Mouse (Mus musculus) liver, adult 2 months (tissue): ENCODE results near the gene Notch4. TPM values are rescaled to one million over a fixed set of nuclear protein-coding genes. Genes with fewer than 3 reads are reported as not detected.

Experiments
- DNase-seq: peaks from one replicate; pipeline ENCODE4 v3.0.0-alpha.2; 2011; ENCODE audit warnings: low read depth, low spot score; ENCODE audit errors: extremely low read depth
- H3K27ac ChIP-seq: fragments of 200-500 bp; replicated peaks from 2 replicates; pipeline ENCODE4 v1.5.1; 2012; ENCODE audit warnings: low read depth, mild to moderate bottlenecking, control low read depth, inconsistent platforms, low read length; ENCODE audit not compliant: insufficient read depth
- H3K27me3 ChIP-seq: fragments of 200-500 bp; 2 replicates; pipeline ENCODE4 v1.6.1; 2012; ENCODE audit warnings: mild to moderate bottlenecking, moderate library complexity, low read length, inconsistent platforms; ENCODE audit not compliant: control insufficient read depth, insufficient read depth
- H3K36me3 ChIP-seq: fragments of 200-500 bp; 2 replicates; pipeline ENCODE4 v1.6.1; 2012; ENCODE audit warnings: low read length, inconsistent platforms; ENCODE audit not compliant: control insufficient read depth, insufficient read depth
- H3K4me1 ChIP-seq: fragments of 200-500 bp; 2 replicates; pipeline ENCODE4 v1.6.1; 2011; ENCODE audit warnings: low read length; ENCODE audit not compliant: control insufficient read depth, insufficient read depth
- H3K4me3 ChIP-seq: fragments of 200-500 bp; 2 replicates; pipeline ENCODE4 v1.5.1; 2011; ENCODE audit warnings: low read depth, mild to moderate bottlenecking, control low read depth, low read length, moderate library complexity; ENCODE audit not compliant: insufficient read depth
- H3K79me2 ChIP-seq: fragments of 200-500 bp; 2 replicates; pipeline ENCODE4 v1.6.1; 2012; ENCODE audit warnings: inconsistent platforms, mild to moderate bottlenecking, low read length, moderate library complexity; ENCODE audit not compliant: control insufficient read depth, insufficient read depth
- H3K9ac ChIP-seq: fragments of 200-500 bp; 2 replicates; pipeline ENCODE4 v1.6.1; 2012; ENCODE audit warnings: low read depth, mild to moderate bottlenecking, control low read depth, inconsistent platforms, low read length
- CTCF ChIP-seq: fragments of 200-500 bp; IDR thresholded peaks from 2 replicates; pipeline ENCODE4 v1.5.1; 2011; ENCODE audit warnings: low read depth, low read length, control low read depth
- POLR2A ChIP-seq: fragments of 200-500 bp; IDR thresholded peaks from 2 replicates; pipeline ENCODE4 v1.6.1; 2011; ENCODE audit warnings: low read length, control low read depth; ENCODE audit not compliant: insufficient read depth; ENCODE audit errors: extremely low read depth
- WGBS: fragments of 180-500 bp; shearing (Covaris S2); methylation state at CpG from one replicate; pipeline ENCODE4 v1.1.7; 2018; 5-methylcytosine and 5-hydroxymethylcytosine counted together
- polyA plus RNA-seq: library from polyadenylated mRNA; depleted of rRNA; stranded (reverse); fragments of >200 nt; gene quantifications from 2 replicates; pipeline ENCODE4 v1.2.3, GENCODE M21; 2012
- total RNA-seq: library from RNA; depleted of rRNA; stranded (reverse); fragments of >200 nt; gene quantifications from 2 replicates; pipeline ENCODE4 v1.2.3, GENCODE M21; 2014

The Notch4 gene
- total and polyA plus RNA-seq, 2 experiments, result 0.83 to 3.4 TPM

- peak within 1 kb of the TSS; percentile 92 for H3K9ac ChIP-seq
- H3K4me1 ChIP-seq, result peaks cover 10% of the 10 kb centered on the region
- 14% methylated on average over 21 of the region's 21 CpGs for WGBS
- no peak for DNase-seq
- H3K27ac ChIP-seq, result peak within 1 kb of the TSS; percentile 74
- peaks cover 2% of the 10 kb centered on the region; the same call in 1 of the 2 replicates for H3K36me3 ChIP-seq
- TF ChIP-seq CTCF (no peak), POLR2A (no peak)
- H3K4me3 ChIP-seq, result peak within 1 kb of the TSS; percentile 77
- no peaks in the 10 kb centered on the region for H3K79me2 ChIP-seq
- no peaks in the 10 kb centered on the region for H3K27me3 ChIP-seq
Observed at GRCm38 (mm10) chr17:34591029-34591993, 27.2 kb downstream of the Notch4 start, which contains the start of gene Pbx2. TSS of gene Pbx2 (plus strand) at chr17:34591266.

DNA sequence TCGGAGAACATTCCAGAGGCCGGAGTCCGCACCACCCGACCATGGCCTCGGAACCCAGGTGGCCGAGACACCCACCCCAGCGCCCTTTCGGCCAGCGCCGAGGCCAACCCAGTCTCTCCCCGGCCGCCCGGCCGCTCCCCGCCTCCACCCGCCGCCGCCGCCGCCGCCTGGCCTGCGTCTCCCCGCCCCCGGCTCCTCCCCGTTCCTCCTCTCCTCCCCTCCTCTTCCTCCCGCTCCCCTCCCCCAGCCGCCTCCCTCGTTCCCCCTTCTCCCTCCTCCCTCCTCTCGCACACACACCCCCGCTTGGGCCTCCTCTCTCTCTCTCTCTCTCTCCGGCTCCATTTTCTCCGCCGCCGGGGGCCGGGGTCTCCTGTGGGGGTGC is 27.9 kb downstream of the Notch4 start:
- no peaks in the 10 kb centered on the region for H3K27me3 ChIP-seq
- WGBS, result 2% methylated on average over 26 of the region's 35 CpGs

DNA sequence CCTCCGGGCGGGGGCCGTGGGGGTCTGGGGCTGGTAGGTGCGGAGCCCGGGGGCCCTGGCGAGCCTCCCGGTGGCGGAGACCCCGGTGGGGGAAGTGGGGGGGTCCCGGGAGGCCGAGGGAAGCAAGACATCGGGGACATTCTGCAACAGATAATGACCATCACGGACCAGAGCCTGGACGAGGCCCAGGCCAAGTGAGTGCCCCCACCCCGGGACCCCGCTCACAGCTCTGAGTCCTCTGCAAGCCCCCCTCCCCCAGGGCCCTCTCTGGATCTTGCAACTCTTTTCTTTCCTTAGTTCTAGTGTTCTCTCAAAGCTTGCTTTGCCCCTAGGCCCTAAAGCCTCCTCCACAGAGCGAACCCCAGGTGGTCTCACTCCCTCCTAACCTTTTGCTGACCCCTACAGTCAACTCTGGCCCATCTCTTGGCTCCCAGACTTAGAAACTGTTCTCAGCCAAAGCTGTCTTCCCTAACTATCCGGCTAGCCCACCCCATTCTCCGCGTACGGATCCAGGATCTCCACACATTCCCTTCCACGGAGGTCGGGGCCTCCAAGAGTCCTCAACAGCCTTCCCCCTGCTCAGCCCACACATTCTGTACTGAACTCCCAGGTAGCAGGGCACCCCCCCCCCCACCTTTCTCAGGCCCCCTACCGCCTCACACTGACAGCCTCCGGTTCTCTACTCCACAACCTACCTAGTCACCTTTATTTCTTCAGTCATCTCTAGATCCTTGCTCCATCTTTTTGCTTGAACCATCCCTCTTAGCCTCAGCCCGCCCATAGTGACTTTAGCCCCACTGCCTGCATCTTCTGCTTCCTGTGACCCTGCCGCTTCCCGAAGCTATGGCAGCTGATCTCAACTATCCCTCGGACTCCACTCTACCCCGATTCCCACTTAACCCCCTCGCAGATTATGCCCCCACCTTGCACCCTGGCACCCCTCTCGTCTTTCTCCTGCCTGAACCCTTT is 28.8 kb downstream of the Notch4 start:
- DNase-seq, result no peak

More for the DNA sequence above, 27.9 kb downstream of the Notch4 start:
- H3K36me3 ChIP-seq, result peaks cover 2% of the 10 kb centered on the region; the same call in 1 of the 2 replicates
- H3K9ac ChIP-seq, result peak overlapping the region; percentile 92
- peak; percentile 60 for DNase-seq
- peak overlapping the region; percentile 74 for H3K27ac ChIP-seq
- no peaks in the 10 kb centered on the region for H3K79me2 ChIP-seq
- H3K4me3 ChIP-seq, result peak overlapping the region; percentile 77
- peaks cover 10% of the 10 kb centered on the region for H3K4me1 ChIP-seq
- TF ChIP-seq POLR2A (peak; percentile 86), CTCF (no peak)

GRCm38 (mm10) chr17:34593752-34594525 is 29.9 kb downstream of the Notch4 start:
- WGBS, result 79% methylated on average over 32 of the region's 34 CpGs
- Histone ChIP-seq H3K79me2 (no peaks in the 10 kb centered on the region), H3K36me3 (peaks cover 2% of the 10 kb centered on the region; the same call in 1 of the 2 replicates), H3K4me3 (0 out of 2 replicates have a peak overlapping the region, but pooled peaks have one; percentile 3), H3K27me3 (no peaks in the 10 kb centered on the region), H3K9ac (peak overlapping the region; percentile 37; the same call in 1 of the 2 replicates), H3K4me1 (peaks cover 5% of the 10 kb centered on the region), H3K27ac (no peak overlapping the region)
- TF ChIP-seq CTCF (no peak), POLR2A (no peak)
- DNase-seq, result no peak

More for the DNA sequence above, 28.8 kb downstream of the Notch4 start:
- Histone ChIP-seq H3K4me3 (peak overlapping the region; percentile 77), H3K27ac (no peak overlapping the region; the same call in 1 of the 2 replicates), H3K27me3 (no peaks in the 10 kb centered on the region), H3K9ac (peak overlapping the region; percentile 92), H3K4me1 (peaks cover 10% of the 10 kb centered on the region), H3K36me3 (peaks cover 2% of the 10 kb centered on the region; the same call in 1 of the 2 replicates), H3K79me2 (no peaks in the 10 kb centered on the region)
- WGBS, result 12% methylated on average over 31 of the region's 32 CpGs
- no peak for TF ChIP-seq CTCF
- TF ChIP-seq POLR2A, result no peak

DNA sequence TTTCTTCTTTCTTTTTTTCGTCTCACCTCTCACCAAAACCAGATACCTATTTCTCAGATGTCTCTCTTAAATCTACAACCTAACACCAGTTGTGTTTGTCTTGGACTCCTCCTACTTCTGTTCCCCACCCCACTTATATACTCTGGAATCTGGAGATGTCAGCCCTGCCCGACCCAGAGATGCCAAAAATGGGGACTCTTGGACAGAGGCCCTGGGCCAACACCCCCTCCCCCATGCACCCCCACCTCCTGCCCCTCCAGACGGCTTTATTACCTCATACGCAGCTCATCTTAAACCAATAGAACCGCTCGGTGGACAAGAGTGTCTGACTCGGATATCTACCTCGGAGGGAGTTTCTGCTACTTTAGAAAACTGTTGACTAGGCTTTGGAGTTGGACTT is 32.0 kb downstream of the Notch4 start:
- DNase-seq, result no peak
- no peak for TF ChIP-seq CTCF
- no peak for TF ChIP-seq POLR2A
- WGBS, result 69% methylated on average over 8 of the region's 8 CpGs
- H3K79me2 ChIP-seq, result no peaks in the 10 kb centered on the region
- H3K4me1 ChIP-seq, result peaks cover 2% of the 10 kb centered on the region
- H3K4me3 ChIP-seq, result no peak overlapping the region
- H3K9ac ChIP-seq, result no peak overlapping the region
- no peaks in the 10 kb centered on the region for H3K27me3 ChIP-seq
- peaks cover 2% of the 10 kb centered on the region; the same call in 1 of the 2 replicates for H3K36me3 ChIP-seq
- no peak overlapping the region for H3K27ac ChIP-seq
